Mouse (Mus musculus) effector memory CD4-positive, alpha-beta T cell, adult 5 months (primary cell): ENCODE data around the gene Gk5. TPM values are rescaled to one million over a fixed set of nuclear protein-coding genes. Genes with fewer than 3 reads are reported as not detected.

Experiments
- polyA plus RNA-seq: library from polyadenylated mRNA; unstranded; fragments of 100-300 nt; shearing (Covaris generic); gene quantifications from one replicate; pipeline ENCODE4 v1.2.1, GENCODE M21; 2017

Gk5 gene
- 1.9 TPM for polyA plus RNA-seq

GRCm38 (mm10) chr9:96118861-96119772, at the start of gene Gk5:
TSS of gene Gk5 (plus strand) at chr9:96119362.

GRCm38 (mm10) chr9:96195885-96196622, 76.9 kb downstream of the Gk5 start, which contains the start of gene Tfdp2:
TSS of gene Tfdp2 (plus strand) at chr9:96196275.

Other genes starting within 250 kb of the Gk5 start
- 43.7 TPM for gene Xrn1, start 164.6 kb upstream of the Gk5 start, polyA plus RNA-seq
- 24.3 TPM for gene Tfdp2, start 76.9 kb downstream of the Gk5 start, polyA plus RNA-seq
- gene Atp1b3, start 245.1 kb downstream of the Gk5 start, polyA plus RNA-seq = 832 TPM